Mouse (Mus musculus) lung, embryonic 16.5 days (tissue): ENCODE data around the gene Phlpp1. TPM values are rescaled to one million over a fixed set of nuclear protein-coding genes. Genes with fewer than 3 reads are reported as not detected.

Experiments
- ATAC-seq: fragments of 200-750 bp; cut with Nextera tagmentation; 2 replicates; pipeline ENCODE4 v1.8.0; 2017; ENCODE audit warnings: low read depth, mild to moderate bottlenecking, moderate library complexity
- H3K27ac ChIP-seq: fragments of 300-500 bp; sonication (generic); 2 replicates; pipeline ENCODE4 v1.5.1; 2014; ENCODE audit warnings: mild to moderate bottlenecking, control low read depth, low read length
- H3K27me3 ChIP-seq: fragments of 300-500 bp; sonication (generic); 2 replicates; pipeline ENCODE4 v1.6.1; 2014; ENCODE audit warnings: low read depth, low read length, mixed read lengths; ENCODE audit not compliant: control insufficient read depth, insufficient read depth
- H3K36me3 ChIP-seq: fragments of 300-500 bp; sonication (generic); 2 replicates; pipeline ENCODE4 v1.6.1; 2014; ENCODE audit warnings: low read length; ENCODE audit not compliant: control insufficient read depth, insufficient read depth
- H3K4me1 ChIP-seq: fragments of 300-500 bp; sonication (generic); replicated peaks from 2 replicates; pipeline ENCODE4 v1.6.1; 2014; ENCODE audit warnings: low read length, mixed read lengths; ENCODE audit not compliant: control insufficient read depth, insufficient read depth
- H3K4me2 ChIP-seq: fragments of 300-500 bp; sonication (generic); 2 replicates; pipeline ENCODE4 v1.6.1; 2014; ENCODE audit warnings: low read depth, low read length, control low read depth
- H3K4me3 ChIP-seq: fragments of 300-500 bp; sonication (generic); 2 replicates; pipeline ENCODE4 v1.5.1; 2014; ENCODE audit warnings: mild to moderate bottlenecking, low read length, control low read depth
- H3K9ac ChIP-seq: fragments of 300-500 bp; sonication (generic); 2 replicates; pipeline ENCODE4 v1.6.1; 2014; ENCODE audit warnings: low read length, control low read depth
- H3K9me3 ChIP-seq: fragments of 300-500 bp; sonication (generic); 2 replicates; pipeline ENCODE4 v1.6.1; 2016; ENCODE audit warnings: low read length; ENCODE audit not compliant: control insufficient read depth
- whole genome bisulfite sequencing: fragments of 180-500 bp; shearing (Covaris S2); extraction: QIAGEN DNeasy Blood & Tissue Kit; methylation state at CpG from one replicate; pipeline ENCODE4 v1.1.7; 2014; 5-methylcytosine and 5-hydroxymethylcytosine counted together
- polyA plus RNA-seq: library from polyadenylated mRNA; unstranded; fragments of >200 nt; fragmentation: Nextera tagmentation; extraction: Ambion mirVana; gene quantifications from 2 replicates; pipeline ENCODE4 v1.2.1, GENCODE M21; 2015

Phlpp1 gene
- polyA plus RNA-seq, 1 experiment from 2014 or later = 2.6 TPM

DNA sequence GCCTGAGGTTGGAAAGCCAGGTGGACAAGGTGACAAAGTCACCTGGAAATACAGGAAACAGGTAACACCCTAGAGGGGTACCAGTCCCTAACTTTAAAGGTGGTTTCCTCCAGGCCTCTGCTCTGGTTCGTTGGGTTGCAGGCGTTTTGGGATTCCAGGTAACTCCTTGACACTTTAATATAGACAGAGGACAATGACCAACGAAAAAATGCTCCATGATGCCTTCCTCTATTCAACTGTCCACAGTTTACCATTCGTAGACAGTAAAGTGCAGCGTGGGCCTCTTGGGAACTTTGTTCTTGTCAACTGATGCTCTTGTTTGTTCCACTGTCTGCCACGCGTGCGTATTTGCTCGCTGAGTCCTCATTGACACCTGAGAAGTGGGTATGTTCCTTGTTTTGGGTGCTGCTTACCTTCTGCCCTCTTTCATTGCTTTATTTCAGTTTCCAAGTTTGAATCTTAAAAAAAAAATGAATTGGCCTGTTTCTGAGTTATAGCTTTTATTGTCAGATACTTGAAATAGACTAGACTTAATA is 2.1 kb downstream of the Phlpp1 start:
- no peak overlapping the region; the same call in 1 of the 2 replicates for H3K27ac ChIP-seq
- no peaks in the 10 kb centered on the region for H3K9me3 ChIP-seq
- H3K36me3 ChIP-seq = no peaks in the 10 kb centered on the region
- peak overlapping the region; percentile 89 for H3K9ac ChIP-seq
- 42% methylated on average over 9 of the region's 9 CpGs for WGBS
- no peaks in the 10 kb centered on the region for H3K27me3 ChIP-seq
- H3K4me2 ChIP-seq = peak overlapping the region; percentile 83
- peak overlapping the region; percentile 90 for H3K4me3 ChIP-seq
- no peak for ATAC-seq
- H3K4me1 ChIP-seq = peaks cover 19% of the 10 kb centered on the region

DNA sequence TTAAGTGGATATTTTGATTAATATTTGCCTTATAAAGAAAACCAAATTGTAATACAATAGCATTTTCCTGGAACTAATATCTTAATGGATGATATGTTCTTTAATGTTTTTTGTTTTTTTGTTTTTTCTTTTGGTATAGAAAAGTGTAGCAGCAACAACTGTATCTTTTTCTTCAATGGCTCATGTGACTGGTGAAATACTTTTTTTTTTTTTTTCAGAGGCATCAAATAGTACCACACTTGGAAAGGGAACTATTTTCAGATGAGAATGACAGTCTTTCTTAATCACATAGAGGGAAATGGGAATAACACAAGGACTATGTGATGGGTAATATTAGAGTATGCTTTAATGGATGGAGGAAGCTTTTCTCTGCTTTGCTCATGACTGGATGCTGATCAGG is 3.0 kb downstream of the Phlpp1 start:
- Histone ChIP-seq H3K27me3 (no peaks in the 10 kb centered on the region), H3K9ac (no peak overlapping the region), H3K4me3 (no peak overlapping the region), H3K4me2 (peak overlapping the region; percentile 22; the same call in 1 of the 2 replicates), H3K27ac (no peak overlapping the region), H3K9me3 (no peaks in the 10 kb centered on the region), H3K4me1 (peaks cover 19% of the 10 kb centered on the region), H3K36me3 (no peaks in the 10 kb centered on the region)
- no peak for ATAC-seq

DNA sequence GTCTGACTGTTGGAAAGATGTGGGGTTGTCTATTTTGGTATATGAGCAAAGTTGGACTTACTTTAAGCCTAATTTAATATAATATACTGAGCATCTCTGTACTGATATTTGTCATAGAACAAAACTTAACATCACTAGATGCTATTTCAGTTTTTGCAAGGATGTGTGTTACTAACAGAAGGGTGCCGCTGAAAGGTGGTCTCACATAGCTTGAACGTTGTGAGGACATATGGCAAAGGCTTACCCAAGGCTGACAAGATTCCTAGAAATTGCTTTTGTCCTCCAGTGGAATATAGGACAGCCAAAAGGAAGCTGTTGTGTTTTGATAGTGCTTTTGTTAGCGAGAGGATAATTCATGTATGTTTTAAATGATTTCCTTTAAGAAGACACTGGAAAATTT is 3.8 kb downstream of the Phlpp1 start:
- no peak for ATAC-seq

DNA sequence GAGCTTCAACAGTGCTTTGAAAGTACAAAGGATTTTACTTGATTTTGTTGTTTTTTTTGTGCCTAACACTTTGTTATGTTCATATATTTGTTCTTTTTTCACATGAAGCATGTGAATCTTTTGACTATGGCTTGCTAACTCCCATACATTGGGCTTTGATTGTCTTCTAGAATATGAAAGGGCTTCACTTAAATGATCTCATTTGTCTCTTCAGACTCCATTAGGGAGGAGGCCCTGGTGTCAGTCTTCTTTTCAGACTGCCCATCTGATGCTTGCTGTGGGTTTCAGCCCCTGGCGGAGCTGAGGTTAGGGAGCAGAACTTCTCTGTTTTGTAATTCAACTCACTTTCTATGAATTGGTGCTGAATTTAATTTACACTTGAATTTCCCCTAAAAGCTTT is 5.2 kb downstream of the Phlpp1 start:
- Histone ChIP-seq H3K4me1 (peaks cover 19% of the 10 kb centered on the region), H3K9me3 (no peaks in the 10 kb centered on the region), H3K9ac (no peak overlapping the region), H3K4me3 (no peak overlapping the region), H3K4me2 (no peak overlapping the region), H3K27me3 (no peaks in the 10 kb centered on the region), H3K27ac (no peak overlapping the region), H3K36me3 (no peaks in the 10 kb centered on the region)
- WGBS = 84% methylated on average over 1 of the region's 1 CpGs
- no peak for ATAC-seq

More for the DNA sequence above, 3.8 kb downstream of the Phlpp1 start:
- Histone ChIP-seq H3K27ac (no peak overlapping the region), H3K9ac (no peak overlapping the region), H3K4me1 (peaks cover 19% of the 10 kb centered on the region), H3K9me3 (no peaks in the 10 kb centered on the region), H3K27me3 (no peaks in the 10 kb centered on the region), H3K4me3 (no peak overlapping the region), H3K4me2 (peak overlapping the region; percentile 29; the same call in 1 of the 2 replicates), H3K36me3 (no peaks in the 10 kb centered on the region)
- WGBS = 61% methylated on average over 3 of the region's 3 CpGs

DNA sequence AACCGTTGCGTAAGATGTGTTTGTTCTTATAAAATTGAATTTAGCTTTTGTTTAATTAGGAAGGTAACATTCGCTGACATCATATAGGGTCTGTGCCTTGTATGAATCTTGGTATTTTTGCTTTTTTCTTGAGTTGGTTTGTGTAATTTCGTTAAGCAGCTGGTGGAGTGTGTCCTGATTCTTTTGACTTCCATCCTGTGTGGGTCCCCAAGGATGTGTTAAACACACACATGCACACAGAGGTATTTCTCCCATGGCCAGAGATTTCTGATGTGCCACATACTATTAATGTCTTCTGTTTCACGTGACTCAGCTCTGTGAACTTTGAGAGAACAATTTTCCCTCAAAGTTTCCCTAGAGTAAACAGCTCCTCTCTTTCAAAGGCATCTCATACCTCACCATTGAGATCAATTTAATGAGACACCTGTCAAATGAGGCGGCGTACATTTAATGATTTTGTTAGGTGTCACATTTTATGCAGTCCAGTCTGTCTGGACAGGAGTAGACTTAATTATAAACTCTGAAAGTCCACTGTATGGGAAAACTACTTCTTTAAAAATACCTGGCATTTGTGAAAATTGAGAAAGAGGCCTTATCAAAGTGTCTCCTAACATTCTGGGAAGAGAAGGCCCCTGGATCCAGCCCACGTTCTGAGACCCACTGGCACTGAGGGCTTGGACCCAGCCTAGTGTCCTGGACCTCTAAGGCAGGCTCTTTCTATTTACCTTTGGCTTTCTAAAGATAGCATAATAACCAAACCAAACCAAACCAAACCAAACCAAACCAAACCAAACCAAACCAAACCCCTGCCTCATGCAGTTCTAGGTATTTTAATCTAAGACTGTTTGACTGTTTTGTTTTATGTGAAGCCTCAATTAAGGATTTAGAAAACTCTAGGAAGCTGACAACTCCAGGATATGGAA is 6.6 kb downstream of the Phlpp1 start:
- Histone ChIP-seq H3K9ac (no peak overlapping the region), H3K36me3 (no peaks in the 10 kb centered on the region), H3K4me3 (no peak overlapping the region), H3K27me3 (no peaks in the 10 kb centered on the region), H3K4me2 (no peak overlapping the region), H3K9me3 (no peaks in the 10 kb centered on the region), H3K27ac (no peak overlapping the region), H3K4me1 (peaks cover 19% of the 10 kb centered on the region)
- no peak for ATAC-seq
- 60% methylated on average over 8 of the region's 8 CpGs for WGBS

DNA sequence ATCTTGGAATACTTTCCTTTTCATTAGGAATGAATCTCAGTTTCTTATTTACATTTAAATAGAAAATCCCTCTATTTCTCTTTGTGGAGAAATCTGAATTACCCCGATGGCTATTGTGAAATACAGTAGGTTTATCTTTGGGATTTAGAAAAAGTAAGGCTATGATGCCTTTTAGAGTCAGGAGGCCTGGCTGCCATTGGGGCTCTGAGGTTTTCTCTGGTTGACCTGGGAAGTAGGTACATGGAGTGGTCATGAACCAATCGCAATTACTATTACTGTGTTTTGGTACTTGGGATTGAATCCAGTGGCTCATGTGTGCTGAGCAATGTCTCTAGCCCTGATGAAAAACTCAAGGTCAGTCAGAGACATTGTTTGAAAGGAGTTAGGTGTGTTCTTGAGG is 12.1 kb downstream of the Phlpp1 start:
- no peaks in the 10 kb centered on the region for H3K36me3 ChIP-seq
- no peaks in the 10 kb centered on the region for H3K9me3 ChIP-seq
- ATAC-seq = no peak
- 0 out of 2 replicates have a peak, but pooled peaks cover 2% of the 10 kb centered on the region for H3K4me1 ChIP-seq
- no peaks in the 10 kb centered on the region for H3K27me3 ChIP-seq
- no peak overlapping the region for H3K9ac ChIP-seq
- H3K4me3 ChIP-seq = no peak overlapping the region
- WGBS = 94% methylated on average over 2 of the region's 2 CpGs
- H3K27ac ChIP-seq = no peak overlapping the region
- no peak overlapping the region for H3K4me2 ChIP-seq

DNA sequence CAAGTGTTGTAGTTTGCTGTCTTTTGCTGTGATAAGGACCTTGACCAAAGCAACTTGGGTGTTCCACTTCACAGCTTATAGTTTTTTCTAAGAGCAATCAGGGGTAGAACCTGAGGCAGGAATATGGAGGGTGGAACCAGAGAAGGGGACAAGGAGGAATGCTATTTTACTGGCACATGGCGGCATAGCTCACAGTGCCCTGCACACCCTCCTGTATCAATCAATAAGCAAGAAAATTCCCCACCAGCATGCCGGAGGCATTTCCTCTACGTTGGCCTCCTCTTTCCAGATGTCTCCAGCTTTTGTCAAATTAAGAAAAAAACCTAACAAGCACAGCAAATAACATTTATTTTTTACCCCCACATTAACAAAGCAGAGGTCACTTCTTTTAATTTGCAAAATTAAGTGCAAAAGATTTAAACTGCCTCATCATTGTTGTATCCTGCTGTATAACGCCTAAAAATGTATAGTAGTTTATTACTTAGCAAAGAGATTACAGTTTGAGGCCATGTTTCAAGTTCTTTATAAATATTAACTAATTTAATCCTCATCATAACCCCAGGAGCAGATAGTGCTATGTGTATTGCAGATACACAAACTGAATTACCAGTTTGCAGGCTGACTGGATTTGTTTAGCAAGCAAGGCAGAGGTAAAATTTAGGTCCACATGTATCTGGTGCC is 13.4 kb downstream of the Phlpp1 start:
- Histone ChIP-seq H3K27me3 (no peaks in the 10 kb centered on the region), H3K9me3 (no peaks in the 10 kb centered on the region), H3K9ac (no peak overlapping the region), H3K27ac (no peak overlapping the region), H3K4me1 (0 out of 2 replicates have a peak, but pooled peaks cover 2% of the 10 kb centered on the region), H3K36me3 (no peaks in the 10 kb centered on the region), H3K4me3 (no peak overlapping the region), H3K4me2 (no peak overlapping the region)
- no peak for ATAC-seq
- 56% methylated on average over 4 of the region's 4 CpGs for WGBS

DNA sequence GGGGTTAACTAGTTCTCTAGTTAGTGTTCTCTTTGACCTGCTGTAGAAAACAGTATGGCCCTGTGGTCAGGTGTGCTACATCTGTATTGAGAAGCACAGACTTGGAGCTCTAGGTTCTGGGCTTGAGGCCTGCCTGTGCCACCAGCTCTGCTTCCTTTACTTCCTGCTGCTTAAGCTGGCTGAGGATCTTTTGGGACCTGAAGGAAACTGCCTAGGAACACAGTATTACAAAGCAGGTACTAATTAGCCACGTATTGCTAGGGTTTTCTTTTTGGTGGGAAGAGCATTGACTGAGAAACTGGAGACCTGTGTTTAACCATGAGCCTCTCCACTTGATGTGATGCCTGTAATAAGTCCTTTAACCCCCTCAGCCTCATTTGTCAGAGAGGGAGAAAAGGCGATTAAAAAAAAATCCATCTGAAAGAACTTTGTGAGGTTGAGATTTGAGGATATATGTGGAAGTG is 13.9 kb downstream of the Phlpp1 start:
- Histone ChIP-seq H3K4me2 (no peak overlapping the region), H3K27ac (no peak overlapping the region), H3K36me3 (no peaks in the 10 kb centered on the region), H3K9ac (no peak overlapping the region), H3K4me1 (0 out of 2 replicates have a peak, but pooled peaks cover 2% of the 10 kb centered on the region), H3K4me3 (no peak overlapping the region), H3K9me3 (no peaks in the 10 kb centered on the region), H3K27me3 (no peaks in the 10 kb centered on the region)
- WGBS = 45% methylated on average over 2 of the region's 2 CpGs
- ATAC-seq = no peak

DNA sequence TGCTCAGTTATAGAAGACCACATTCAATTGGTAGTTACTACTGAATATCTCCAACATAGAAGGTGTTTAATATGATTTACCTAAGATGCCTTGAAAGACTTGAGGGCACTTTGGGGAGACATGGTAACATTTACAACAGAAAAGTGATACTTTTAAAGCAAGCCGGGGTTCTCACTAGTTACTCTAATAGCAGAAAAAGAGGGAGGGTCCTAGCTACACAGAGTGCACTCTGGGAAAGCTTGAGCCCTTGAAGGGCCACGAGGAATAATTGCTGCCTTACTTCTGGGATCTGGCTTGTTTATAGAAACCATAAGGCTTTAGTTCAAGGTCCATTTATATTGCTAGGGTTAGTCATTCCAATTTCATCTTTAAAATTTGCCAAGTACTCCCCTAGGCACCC is 14.5 kb downstream of the Phlpp1 start:
- Histone ChIP-seq H3K4me3 (no peak overlapping the region), H3K27ac (no peak overlapping the region)

More for the DNA sequence above, 14.5 kb downstream of the Phlpp1 start:
- WGBS = 36% methylated on average over 2 of the region's 2 CpGs
- Histone ChIP-seq H3K4me1 (0 out of 2 replicates have a peak, but pooled peaks cover 2% of the 10 kb centered on the region), H3K9ac (no peak overlapping the region), H3K4me2 (no peak overlapping the region), H3K36me3 (no peaks in the 10 kb centered on the region), H3K9me3 (no peaks in the 10 kb centered on the region), H3K27me3 (no peaks in the 10 kb centered on the region)
- no peak for ATAC-seq
